Mouse (Mus musculus) gastrocnemius, postnatal 4 days (tissue): ENCODE measurements around the gene Gm8922. TPM values are rescaled to one million over a fixed set of nuclear protein-coding genes. Genes with fewer than 3 reads are reported as not detected.
"Not testable (repeated sequence)": the region's sequence is repeated elsewhere in the genome, so short reads cannot be mapped to it uniquely, and the experiment has no call there.

ENCODE experiments used
- DNase-seq, 2 experiments: peaks; one replicate each; pipeline ENCODE4 v3.0.0; 2021 to 2022; ENCODE audit warnings: low spot score in 2 of 2, mixed read lengths in 2 of 2
- long read RNA-seq, 2 experiments: library from polyadenylated mRNA; stranded (forward); transcript quantifications; one replicate each; pipeline ENCODE4 v2.0.0; 2021
- total RNA-seq, 2 experiments: library from RNA; stranded (reverse); gene quantifications; 2 replicates each; pipeline ENCODE4 v1.2.3; 2021

Gene Gm8922
- not detected for total RNA-seq
- long read RNA-seq, experiment 1: 0 reads
- long read RNA-seq, experiment 2: 0 reads

DNA sequence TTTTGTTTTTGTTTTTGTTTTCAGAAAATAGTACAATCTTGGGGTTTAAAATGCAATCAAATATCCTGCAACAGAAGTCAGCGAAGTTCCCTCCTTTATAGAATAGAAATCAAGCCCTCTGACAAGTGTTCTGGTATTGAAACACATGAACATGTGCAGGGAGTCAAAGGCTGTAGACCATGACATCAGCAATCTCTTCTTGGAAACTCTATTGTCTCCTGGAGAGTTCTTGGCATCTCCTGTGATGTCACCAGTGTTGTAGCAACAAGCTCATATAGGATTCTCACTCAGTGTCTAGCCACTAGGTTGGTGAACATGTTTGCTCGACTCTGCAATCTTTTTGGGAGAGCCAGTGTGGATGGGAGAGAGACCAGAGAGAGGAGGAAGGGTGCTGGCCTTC lies at the start of gene Gm8922:
TSS of gene Gm8922 (plus strand) at position 301 of the 400 bp plus-strand sequence.
- DNase-seq: not testable (repeated sequence)

Other genes with a start within 250 kb of the Gm8922 start
- not detected for gene Gm8906, start 179.3 kb upstream of the Gm8922 start, total RNA-seq
- gene Gm6460, start 87.0 kb upstream of the Gm8922 start, total RNA-seq: not detected
- not detected for gene Gm8926, start 88.6 kb downstream of the Gm8922 start, total RNA-seq
- not detected for gene Gm6465, start 163.6 kb downstream of the Gm8922 start, total RNA-seq
- not detected for gene 4933402N22Rik, start 236.1 kb downstream of the Gm8922 start, total RNA-seq